Mouse (Mus musculus): ENCODE measurements at regions not wholly inside any gene's neighbourhood (a gene's known extent, or its start where the extent isn't known, plus 50 kb on each side); places are given as distances from the start of the nearest gene placed in this dataset.

DNA sequence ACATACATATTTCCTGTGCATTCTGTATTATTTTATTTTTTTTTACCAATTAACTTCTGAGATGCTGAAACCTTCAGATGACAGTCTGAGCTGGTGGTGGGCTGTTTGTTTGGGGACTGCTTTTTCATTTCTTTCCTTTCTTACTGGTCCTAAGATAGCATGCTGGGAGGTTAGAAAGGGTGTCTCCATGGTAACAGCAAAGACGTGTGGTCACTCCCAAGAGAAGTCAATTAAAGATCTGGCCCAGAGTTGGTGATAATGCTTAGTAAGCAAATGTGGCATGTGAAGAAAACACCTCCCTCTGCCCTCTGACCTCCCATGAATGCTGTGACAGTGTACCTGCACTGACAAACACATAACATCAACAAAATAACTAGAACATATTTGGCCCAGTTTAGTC, 142.5 kb downstream of the Med10 start:
- TF ChIP-seq POLR2A (IDR thresholded peaks at IDR 0.05; ENCODE audit: insufficient read depth, low read length) (no peak), CTCF (IDR thresholded peaks at IDR 0.05; ENCODE audit: low read depth, low read length) (no peak)

Data from ES-Bruce4 (cell line).